26 mouse cellular contexts compared by ENCODE assay signal in the genomic region with DNA sequence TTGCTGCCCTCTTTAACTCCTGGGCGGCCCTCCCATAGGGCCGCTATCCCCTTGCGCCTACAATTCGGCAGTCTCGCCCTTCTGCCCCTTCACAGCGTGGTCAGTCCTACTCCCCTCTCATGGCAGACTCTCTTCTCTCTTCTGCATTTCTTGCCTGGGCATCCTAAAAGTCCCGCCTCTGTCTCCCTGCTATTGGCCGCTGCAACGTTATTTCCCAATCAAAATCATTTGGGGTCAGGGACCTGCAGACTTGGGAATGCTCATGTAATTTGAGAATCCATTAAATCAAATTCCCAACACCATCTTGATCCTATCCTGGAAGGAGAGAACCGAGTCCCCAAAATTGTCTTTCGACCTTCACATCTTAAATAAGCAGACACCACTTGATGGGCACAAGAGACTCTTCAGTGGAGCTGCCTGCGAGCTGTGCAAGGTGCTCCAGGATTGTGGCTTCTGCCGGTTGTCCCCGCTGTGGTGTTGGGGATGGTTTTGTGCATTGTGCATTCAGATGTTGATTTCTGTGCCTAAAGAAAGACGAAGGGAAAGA. TPM values are rescaled to one million over a fixed set of nuclear protein-coding genes. Genes with fewer than 3 reads are reported as not detected.
"Had no signal": no experiment of that assay in that cellular context is flagged by ENCODE, and none has a peak within 500 bp of the region (broad histone marks: within the 10 kb centered on the region; RNA-seq: fewer than 3 reads in every experiment).

No protein-coding gene starts in this region.

- H3K4me3 ChIP-seq: midbrain, embryonic 10.5 days; midbrain, embryonic 13.5 days; midbrain, embryonic 15.5 days; myocyte; neural tube, embryonic 13.5 days; neural tube, embryonic 15.5 days had no signal

- DNase-seq: lung, adult 18-20 months; lung, embryonic 14.5 days; lung, postnatal 10 days; lung, postnatal 4 days; retina, postnatal 1 day; right cerebral cortex, adult 18-20 months; right cerebral cortex, postnatal 25 days; right cerebral cortex, postnatal 4 days; spleen, adult 18-20 months; thymus, adult 18-20 months; thymus, postnatal 14 days; thymus, postnatal 36 days had no signal

- H3K36me3 ChIP-seq: midbrain, embryonic 10.5 days; midbrain, embryonic 13.5 days; midbrain, embryonic 15.5 days; neural tube, embryonic 13.5 days; neural tube, embryonic 15.5 days had no signal

- H3K27ac ChIP-seq: midbrain, embryonic 10.5 days; midbrain, embryonic 13.5 days; midbrain, embryonic 15.5 days; neural tube, embryonic 13.5 days; neural tube, embryonic 15.5 days had no signal

- H3K27me3 ChIP-seq: midbrain, embryonic 13.5 days; midbrain, embryonic 15.5 days; neural tube, embryonic 13.5 days; neural tube, embryonic 15.5 days had no signal

- H3K9me3 ChIP-seq: midbrain, embryonic 13.5 days; midbrain, embryonic 15.5 days; neural tube, embryonic 13.5 days; neural tube, embryonic 15.5 days had no signal

- H3K4me1 ChIP-seq: midbrain, embryonic 15.5 days had no signal

- H3K9ac ChIP-seq: lung, embryonic 14.5 days; midbrain, embryonic 13.5 days; midbrain, embryonic 15.5 days; neural tube, embryonic 13.5 days; neural tube, embryonic 15.5 days had no signal

RNA-seq across cellular contexts. Expression of a gene that starts 54.9 kb away (rescaled TPM):
- total RNA-seq: megakaryocyte, adult 5-6 weeks; megakaryocyte-erythroid progenitor cell, adult 5-6 weeks had no signal
- polyA plus RNA-seq: liver, embryonic 16.5 days; lung, embryonic 14.5 days; lung, embryonic 16.5 days; midbrain, embryonic 10.5 days; midbrain, embryonic 13.5 days; midbrain, embryonic 15.5 days; myocyte; neural tube, embryonic 11.5 days; neural tube, embryonic 13.5 days; neural tube, embryonic 15.5 days; stomach, embryonic 14.5 days; stomach, embryonic 16.5 days; thymus, postnatal 0 days had no signal
